Mouse (Mus musculus) layer of hippocampus, adult 2 months (tissue): ENCODE results near the gene Nsmce3. TPM values are rescaled to one million over a fixed set of nuclear protein-coding genes. Genes with fewer than 3 reads are reported as not detected.

ENCODE experiments used
- DNase-seq, 2 experiments: peaks; one replicate each; pipeline ENCODE4 v3.0.0; 2022; ENCODE audit warnings: low spot score in 2 of 2
- H3K27ac ChIP-seq: fragments of 200-600 bp; 2 replicates; pipeline ENCODE4 v1.8.1; 2022
- H3K4me3 ChIP-seq: fragments of 200-600 bp; 2 replicates; pipeline ENCODE4 v1.8.1; 2022; ENCODE audit warnings: mild to moderate bottlenecking
- CTCF ChIP-seq: fragments of 200-600 bp; conservative IDR thresholded peaks from 2 replicates; pipeline ENCODE4 v1.8.1; 2022; ENCODE audit warnings: antibody characterized with exemption, mild to moderate bottlenecking, moderate library complexity
- total RNA-seq, 2 experiments: library from RNA; stranded (reverse); gene quantifications; 2 replicates each; pipeline ENCODE4 v1.2.3; 2021

Gene Nsmce3
- total RNA-seq, 2 experiments from 2014 or later: 16.8 to 19.0 TPM

GRCm38 (mm10) chr7:64850791-64851190 is 22.0 kb downstream of the Nsmce3 start:
- TF ChIP-seq CTCF: no peak
- H3K4me3 ChIP-seq: no peak overlapping the region
- H3K27ac ChIP-seq: 0 out of 2 replicates have a peak overlapping the region, but pooled peaks have one; percentile 3
- no peak for DNase-seq

DNA sequence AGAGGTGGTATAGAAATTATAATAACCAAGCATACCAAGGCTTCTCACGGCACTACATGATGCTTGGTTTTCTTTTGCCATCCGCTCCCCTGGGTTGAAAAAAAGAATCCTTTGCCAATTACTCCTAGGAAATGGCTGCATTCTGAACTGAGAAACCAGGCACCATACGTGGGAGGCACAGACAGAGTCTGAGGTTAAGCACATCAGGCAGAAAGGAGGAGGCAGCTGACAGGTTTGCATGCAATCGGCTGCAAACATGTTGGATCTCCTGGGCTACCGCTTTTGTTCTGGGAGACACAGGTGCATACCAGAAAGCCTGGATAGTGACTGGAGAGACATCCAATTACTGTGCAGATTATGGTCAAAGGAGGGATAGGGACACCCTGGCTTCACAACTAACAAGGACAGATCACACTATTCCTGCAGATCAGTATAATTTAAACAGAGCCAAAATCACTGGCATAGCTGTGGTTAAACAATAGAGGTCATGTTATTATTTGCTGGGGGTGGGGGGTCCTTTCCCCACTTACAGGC is 25.4 kb downstream of the Nsmce3 start:
- no peak overlapping the region for H3K4me3 ChIP-seq
- no peak overlapping the region for H3K27ac ChIP-seq
- DNase-seq: no peak
- no peak for TF ChIP-seq CTCF

DNA sequence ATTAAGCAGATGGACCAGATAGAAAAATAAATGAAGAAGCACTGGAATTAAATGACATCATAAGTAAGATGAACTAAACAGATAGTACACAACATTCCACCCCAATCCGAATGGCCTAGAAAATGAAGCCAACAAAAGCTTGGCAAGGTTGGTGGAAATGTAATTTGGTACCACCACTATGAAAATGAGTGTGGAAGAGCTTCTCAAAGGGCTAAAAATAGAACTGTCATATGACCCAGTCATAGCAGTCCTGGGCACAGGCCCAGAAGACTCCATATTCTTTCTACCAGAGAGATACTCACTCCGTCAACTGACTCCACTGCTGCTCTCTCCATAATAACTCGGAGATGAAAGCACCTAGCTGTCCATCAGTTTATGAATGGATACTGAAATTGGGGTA is 26.7 kb downstream of the Nsmce3 start:
- no peak for DNase-seq
- H3K27ac ChIP-seq: no peak overlapping the region
- H3K4me3 ChIP-seq: no peak overlapping the region
- TF ChIP-seq CTCF: no peak

GRCm38 (mm10) chr7:64840946-64841659 is 31.7 kb downstream of the Nsmce3 start:
- peak in 1 of 2 experiments; percentile 43 for DNase-seq
- peak overlapping the region; percentile 89 for H3K27ac ChIP-seq
- H3K4me3 ChIP-seq: peak overlapping the region; percentile 29; the same call in 1 of the 2 replicates
- no peak; the same call in 1 of the 2 replicates for TF ChIP-seq CTCF

GRCm38 (mm10) chr7:64840576-64840895 is 32.3 kb downstream of the Nsmce3 start:
- DNase-seq: no peak
- Histone ChIP-seq H3K27ac (peak overlapping the region; percentile 89), H3K4me3 (peak overlapping the region; percentile 29; the same call in 1 of the 2 replicates)
- TF ChIP-seq CTCF: no peak

GRCm38 (mm10) chr7:64839801-64840575 is 32.8 kb downstream of the Nsmce3 start:
- peak overlapping the region; percentile 30; the same call in 1 of the 2 replicates for H3K4me3 ChIP-seq
- peak overlapping the region; percentile 89 for H3K27ac ChIP-seq
- DNase-seq: peak; percentile 65 to 74

DNA sequence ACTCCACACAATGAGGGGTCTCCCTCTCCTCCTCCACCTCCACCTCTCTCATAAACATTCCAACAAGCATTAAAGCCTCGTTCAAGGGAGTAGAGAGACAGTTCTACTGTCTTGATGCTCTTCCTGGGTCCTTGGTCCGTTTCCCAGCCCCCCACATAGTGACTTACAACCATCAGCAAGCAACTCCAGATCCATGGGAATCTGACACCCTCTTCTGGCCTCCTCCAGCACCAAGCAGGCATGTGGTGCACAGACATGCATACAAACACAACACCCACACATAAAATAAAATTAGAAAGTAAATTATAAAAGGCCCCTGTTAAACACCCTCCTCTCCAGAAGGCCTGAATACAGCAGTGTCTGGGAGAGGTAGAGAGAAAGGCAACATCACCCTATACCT is 33.5 kb downstream of the Nsmce3 start:
- Histone ChIP-seq H3K4me3 (no peak overlapping the region; the same call in 1 of the 2 replicates), H3K27ac (peak overlapping the region; percentile 89)
- DNase-seq: no peak
- peak; percentile 30; the same call in 1 of the 2 replicates for TF ChIP-seq CTCF

More at GRCm38 (mm10) chr7:64839801-64840575, 32.8 kb downstream of the Nsmce3 start:
- TF ChIP-seq CTCF: peak; percentile 70

DNA sequence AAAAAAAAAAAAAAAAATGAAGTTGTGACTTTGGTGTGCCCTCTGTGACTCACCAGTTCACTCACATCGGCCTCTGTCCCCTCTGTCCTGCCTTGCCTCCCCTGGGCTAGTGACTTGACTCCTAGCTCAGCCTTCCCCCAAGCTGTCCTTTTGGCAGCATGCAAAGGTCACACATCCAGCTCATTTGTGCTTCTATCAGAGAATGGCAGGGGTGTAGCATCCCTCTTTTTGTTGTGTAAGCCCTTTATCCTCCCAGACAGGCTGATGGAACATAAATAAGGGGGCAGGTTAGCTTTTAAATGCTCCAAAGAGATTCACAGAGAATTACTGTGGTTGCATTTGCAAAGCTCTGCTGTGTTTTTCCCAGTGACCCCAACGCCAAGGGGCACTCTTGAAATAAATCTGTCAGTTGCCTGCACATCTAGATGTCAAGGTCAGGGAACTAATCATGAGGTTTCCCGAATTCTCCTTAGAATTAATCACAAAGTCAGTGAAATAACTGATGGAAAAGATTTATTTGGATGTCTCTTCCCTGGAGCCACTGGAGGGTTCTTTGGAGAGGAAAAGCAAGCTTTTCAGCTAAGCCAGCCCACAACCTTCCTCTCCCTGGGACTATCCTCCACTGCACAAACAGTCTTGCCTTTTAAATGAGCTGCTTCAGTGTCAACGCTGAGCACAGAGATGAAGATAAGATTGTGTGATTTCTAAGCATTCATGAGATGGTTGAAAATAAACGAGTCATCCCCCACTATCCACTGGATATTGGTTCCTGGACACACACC is 42.4 kb downstream of the Nsmce3 start:
- TF ChIP-seq CTCF: no peak
- Histone ChIP-seq H3K4me3 (no peak overlapping the region), H3K27ac (0 out of 2 replicates have a peak overlapping the region, but pooled peaks have one; percentile 14)
- DNase-seq: no peak

- Histone ChIP-seq H3K4me3 (no peak overlapping the region), H3K27ac (no peak overlapping the region)
- DNase-seq: no peak
- TF ChIP-seq CTCF: no peak
Measured at GRCm38 (mm10) chr7:64821081-64821480, 51.7 kb downstream of the Nsmce3 start.

DNA sequence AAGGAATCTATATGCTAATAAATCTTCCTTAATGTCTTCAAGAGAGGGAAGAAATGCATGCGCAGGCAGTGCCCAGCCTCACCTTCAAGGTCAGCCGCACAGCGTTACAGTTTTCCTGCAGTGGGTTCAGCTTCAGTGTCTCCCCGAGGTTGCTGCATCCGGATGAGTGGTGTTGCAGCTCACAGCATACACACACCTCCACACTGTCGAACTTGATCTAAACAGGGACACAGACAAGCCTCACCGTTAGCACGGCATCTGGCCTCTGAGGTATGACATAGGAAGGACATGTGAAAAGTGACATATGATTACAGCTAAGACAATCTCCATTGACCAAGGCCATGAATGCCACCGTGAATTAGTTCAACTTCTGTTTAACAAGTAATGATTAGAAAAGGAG is 53.1 kb downstream of the Nsmce3 start:
- Histone ChIP-seq H3K27ac (no peak overlapping the region), H3K4me3 (no peak overlapping the region)
- DNase-seq: no peak
- TF ChIP-seq CTCF: no peak
